Mouse (Mus musculus) ES-Bruce4 (cell line): ENCODE measurements around the gene Alox5.

Source experiments
- CTCF ChIP-seq: IDR thresholded peaks from one replicate; pipeline ENCODE4 v1.8.1; 2011; ENCODE audit warnings: low read depth, low read length
- POLR2A ChIP-seq: IDR thresholded peaks from one replicate; pipeline ENCODE4 v1.8.1; 2011; ENCODE audit warnings: low read length; ENCODE audit not compliant: insufficient read depth

- TF ChIP-seq POLR2A (no peak), CTCF (no peak)
These were observed 27.8 kb upstream of the Alox5 start, which contains the start of gene Olfr211 for GRCm38 (mm10) chr6:116488791-116489190.
